Mouse (Mus musculus) frontal cortex, adult 2 months (tissue): ENCODE results near the gene Atp1a1. TPM values are rescaled to one million over a fixed set of nuclear protein-coding genes. Genes with fewer than 3 reads are reported as not detected.

Experiments used
- DNase-seq, 2 experiments: peaks; one replicate each; pipeline ENCODE4 v3.0.0; 2022; ENCODE audit warnings: low spot score in 1 of 2; ENCODE audit errors: extremely low spot score in 1 of 2
- polyA plus RNA-seq: library from polyadenylated mRNA; depleted of rRNA; stranded (reverse); fragments of >200 nt; gene quantifications from 2 replicates; pipeline ENCODE4 v1.2.3, GENCODE M21; 2012

The Atp1a1 gene
- polyA plus RNA-seq, 1 experiment: 503 TPM

- no peak for DNase-seq
Observed at GRCm38 (mm10) chr3:101594982-101595381, 9.5 kb downstream of the Atp1a1 start.

GRCm38 (mm10) chr3:101593266-101593651 lies 11.2 kb downstream of the Atp1a1 start:
- DNase-seq: no peak

GRCm38 (mm10) chr3:101592281-101593265 lies 11.9 kb downstream of the Atp1a1 start:
- no peak for DNase-seq

- no peak for DNase-seq
Observed at GRCm38 (mm10) chr3:101590380-101590779, 14.1 kb downstream of the Atp1a1 start.

GRCm38 (mm10) chr3:101588299-101588698 lies 16.2 kb downstream of the Atp1a1 start:
- no peak for DNase-seq

GRCm38 (mm10) chr3:101586794-101587193 lies 17.7 kb downstream of the Atp1a1 start:
- DNase-seq: no peak

GRCm38 (mm10) chr3:101578072-101578471 lies 26.4 kb downstream of the Atp1a1 start:
- DNase-seq: no peak

GRCm38 (mm10) chr3:101577361-101577760 lies 27.1 kb downstream of the Atp1a1 start:
- DNase-seq: no peak

GRCm38 (mm10) chr3:101575527-101576085 lies 28.9 kb downstream of the Atp1a1 start:
- no peak for DNase-seq

- no peak for DNase-seq
Observed at GRCm38 (mm10) chr3:101574463-101575193, 29.9 kb downstream of the Atp1a1 start.

GRCm38 (mm10) chr3:101572991-101573390 lies 31.5 kb downstream of the Atp1a1 start:
- no peak for DNase-seq

GRCm38 (mm10) chr3:101572174-101572626 lies 32.3 kb downstream of the Atp1a1 start:
- no peak for DNase-seq

GRCm38 (mm10) chr3:101571515-101572130 lies 32.9 kb downstream of the Atp1a1 start:
- DNase-seq: peak in 1 of 2 experiments; percentile 47

- no peak for DNase-seq
Observed at GRCm38 (mm10) chr3:101570747-101571514, 33.6 kb downstream of the Atp1a1 start.

GRCm38 (mm10) chr3:101570246-101570645 lies 34.2 kb downstream of the Atp1a1 start:
- DNase-seq: no peak

- no peak for DNase-seq
Observed at GRCm38 (mm10) chr3:101568627-101569026, 35.9 kb downstream of the Atp1a1 start.

- DNase-seq: no peak
Observed at GRCm38 (mm10) chr3:101564011-101564410, 40.5 kb downstream of the Atp1a1 start.

- no peak for DNase-seq
Observed at GRCm38 (mm10) chr3:101562510-101563209, 41.8 kb downstream of the Atp1a1 start.

- DNase-seq: no peak
Observed at GRCm38 (mm10) chr3:101561948-101562347, 42.5 kb downstream of the Atp1a1 start.
